Mouse (Mus musculus): ENCODE results near the gene Capn13. TPM values are rescaled to one million over a fixed set of nuclear protein-coding genes. Genes with fewer than 3 reads are reported as not detected.

Capn13 gene
- total RNA-seq (2023) = not detected

DNA sequence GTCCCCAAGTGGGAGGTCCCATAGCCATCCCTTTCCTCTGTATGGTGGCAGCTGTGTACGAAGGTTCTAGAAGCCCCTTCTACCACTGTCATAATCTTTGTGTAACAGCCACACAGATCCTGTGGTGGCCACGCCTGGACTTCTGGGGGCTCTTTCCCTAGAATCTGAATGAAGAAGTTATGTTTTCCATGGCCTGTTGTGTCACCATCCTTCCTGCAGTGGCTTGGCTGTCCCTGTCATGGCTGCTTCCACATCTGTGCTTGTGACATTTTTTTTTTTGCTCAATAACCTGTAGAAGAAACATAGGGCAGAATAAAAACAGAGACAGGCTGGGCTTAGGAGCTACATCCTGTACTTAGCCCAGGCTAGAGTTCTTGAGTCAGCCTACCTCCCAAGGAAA is at the start of gene Capn13:
Gene Capn13, minus strand, starts transcription at position 5 of the 400 bp plus-strand sequence.

All from B cell, adult 67 days (primary cell).